Mouse (Mus musculus) hindbrain, embryonic 11.5 days (tissue): Measurements from ENCODE around the gene Pigs. TPM values are rescaled to one million over a fixed set of nuclear protein-coding genes. Genes with fewer than 3 reads are reported as not detected.
A peak's percentile ranks its signal among the peaks of the same experiment; 100 is the strongest.

Source experiments
- ATAC-seq: fragments of 200-750 bp; cut with Nextera tagmentation; 2 replicates; pipeline ENCODE4 v1.8.0; 2017; ENCODE audit warnings: mild to moderate bottlenecking, moderate TSS enrichment, moderate library complexity; ENCODE audit not compliant: low FRiP score
- DNase-seq: peaks from one replicate; pipeline ENCODE4 v3.0.0-alpha.2; 2015; ENCODE audit warnings: low spot score
- H3K27ac ChIP-seq: fragments of 300-500 bp; sonication (generic); 2 replicates; pipeline ENCODE4 v1.5.1; 2014; ENCODE audit warnings: mild to moderate bottlenecking, low read depth, low read length
- H3K27me3 ChIP-seq: fragments of 300-500 bp; sonication (generic); 2 replicates; pipeline ENCODE4 v1.6.1; 2014; ENCODE audit warnings: mild to moderate bottlenecking, low read length, moderate library complexity, mixed read lengths; ENCODE audit not compliant: control insufficient read depth, insufficient read depth
- H3K36me3 ChIP-seq: fragments of 300-500 bp; sonication (generic); 2 replicates; pipeline ENCODE4 v1.6.1; 2014; ENCODE audit warnings: mild to moderate bottlenecking, low read length, moderate library complexity, mixed read lengths; ENCODE audit not compliant: control insufficient read depth, insufficient read depth
- H3K4me1 ChIP-seq: fragments of 300-500 bp; sonication (generic); replicated peaks from 2 replicates; pipeline ENCODE4 v1.6.1; 2014; ENCODE audit warnings: low read length, mixed read lengths; ENCODE audit not compliant: control insufficient read depth, insufficient read depth
- H3K4me2 ChIP-seq: fragments of 300-500 bp; sonication (generic); replicated peaks from 2 replicates; pipeline ENCODE4 v1.6.1; 2014; ENCODE audit warnings: mild to moderate bottlenecking, low read depth, low read length
- H3K4me3 ChIP-seq: fragments of 300-500 bp; sonication (generic); 2 replicates; pipeline ENCODE4 v1.5.1; 2014; ENCODE audit warnings: low read depth, low read length
- H3K9ac ChIP-seq: fragments of 300-500 bp; sonication (generic); 2 replicates; pipeline ENCODE4 v1.6.1; 2014; ENCODE audit warnings: low read depth, low read length
- H3K9me3 ChIP-seq: fragments of 300-500 bp; sonication (generic); 2 replicates; pipeline ENCODE4 v1.6.1; 2016; ENCODE audit warnings: low read length; ENCODE audit not compliant: control insufficient read depth
- WGBS: fragments of 180-500 bp; shearing (Covaris S2); extraction: QIAGEN DNeasy Blood & Tissue Kit; methylation state at CpG from one replicate; pipeline ENCODE4 v1.1.7; 2014; 5-methylcytosine and 5-hydroxymethylcytosine counted together
- polyA plus RNA-seq: library from polyadenylated mRNA; unstranded; fragments of >200 nt; fragmentation: Nextera tagmentation; extraction: Ambion mirVana; gene quantifications from 2 replicates; pipeline ENCODE4 v1.2.1, GENCODE M21; 2014

Gene Pigs
- polyA plus RNA-seq, 1 experiment from 2014 or later: 49.4 TPM

DNA sequence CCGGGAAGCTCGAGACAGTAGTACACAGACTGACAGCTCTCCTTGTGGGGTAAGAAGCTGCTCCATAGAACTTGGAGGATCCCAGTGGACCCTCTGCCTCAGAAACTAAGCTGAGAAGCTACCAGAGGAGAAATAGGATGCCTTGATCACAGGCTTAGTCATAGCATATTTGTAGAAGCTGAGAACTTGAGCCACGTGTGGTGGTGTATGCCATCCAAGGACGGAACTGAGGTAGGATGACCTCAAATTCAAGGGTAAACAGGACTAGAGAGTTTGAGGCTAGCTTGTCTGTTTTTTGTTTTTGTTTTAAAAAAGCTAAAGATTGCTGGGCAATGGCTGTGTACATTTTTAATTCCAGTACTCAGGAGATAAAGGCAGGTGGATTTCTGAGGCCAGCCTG is 22.9 kb upstream of the Pigs start:
- ATAC-seq: no peak
- Histone ChIP-seq H3K9me3 (no peaks in the 10 kb centered on the region), H3K4me1 (no peaks in the 10 kb centered on the region), H3K9ac (no peak overlapping the region), H3K36me3 (peaks cover 9% of the 10 kb centered on the region), H3K4me3 (no peak overlapping the region), H3K27me3 (no peaks in the 10 kb centered on the region), H3K4me2 (no peak overlapping the region), H3K27ac (no peak overlapping the region)
- no peak for DNase-seq
- WGBS: 93% methylated on average over 4 of the region's 4 CpGs

GRCm38 (mm10) chr11:78310861-78311511 is 17.2 kb upstream of the Pigs start:
- no peaks in the 10 kb centered on the region for H3K9me3 ChIP-seq
- DNase-seq: no peak
- H3K9ac ChIP-seq: no peak overlapping the region
- H3K4me2 ChIP-seq: no peak overlapping the region
- H3K27me3 ChIP-seq: no peaks in the 10 kb centered on the region
- H3K27ac ChIP-seq: no peak overlapping the region
- no peaks in the 10 kb centered on the region for H3K4me1 ChIP-seq
- H3K4me3 ChIP-seq: no peak overlapping the region
- no peak for ATAC-seq
- peaks cover 10% of the 10 kb centered on the region; the same call in 1 of the 2 replicates for H3K36me3 ChIP-seq
- 80% methylated on average over 8 of the region's 8 CpGs for WGBS

DNA sequence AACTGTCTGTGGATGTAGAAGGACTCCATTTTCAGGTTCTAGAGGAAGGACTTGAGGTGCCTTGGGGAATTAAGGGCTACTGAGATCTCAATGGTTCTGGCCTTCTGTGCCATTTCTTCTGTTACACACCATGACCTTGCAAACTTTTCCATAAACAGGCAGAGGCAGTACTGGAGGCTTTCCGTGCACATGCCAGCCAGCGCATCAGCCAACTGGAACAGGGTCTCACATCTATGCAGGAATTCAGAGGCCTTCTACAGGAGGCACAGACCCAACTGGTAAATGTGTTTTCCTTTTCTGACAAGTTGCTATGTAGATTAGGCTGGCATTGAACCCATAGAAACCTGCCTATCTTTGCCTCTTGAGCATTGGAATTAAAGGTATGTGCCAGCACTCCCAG is 14.6 kb upstream of the Pigs start:
- ATAC-seq (no peak), DNase-seq (no peak)
- Histone ChIP-seq H3K36me3 (peaks cover 17% of the 10 kb centered on the region), H3K9me3 (no peaks in the 10 kb centered on the region), H3K9ac (no peak overlapping the region), H3K4me1 (no peaks in the 10 kb centered on the region), H3K27me3 (no peaks in the 10 kb centered on the region), H3K4me2 (no peak overlapping the region), H3K4me3 (no peak overlapping the region), H3K27ac (no peak overlapping the region)
- WGBS: 100% methylated on average over 2 of the region's 2 CpGs

GRCm38 (mm10) chr11:78318411-78318810 is 9.8 kb upstream of the Pigs start:
- DNase-seq (no peak), ATAC-seq (no peak)
- WGBS: 93% methylated on average over 2 of the region's 2 CpGs
- Histone ChIP-seq H3K27me3 (no peaks in the 10 kb centered on the region), H3K36me3 (peaks cover 12% of the 10 kb centered on the region), H3K9ac (no peak overlapping the region), H3K4me3 (no peak overlapping the region), H3K27ac (no peak overlapping the region), H3K9me3 (no peaks in the 10 kb centered on the region), H3K4me2 (no peak overlapping the region), H3K4me1 (no peaks in the 10 kb centered on the region)

- no peak overlapping the region for H3K4me2 ChIP-seq
- DNase-seq: no peak
- H3K36me3 ChIP-seq: peaks cover 6% of the 10 kb centered on the region; the same call in 1 of the 2 replicates
- H3K4me1 ChIP-seq: no peaks in the 10 kb centered on the region
- H3K9ac ChIP-seq: no peak overlapping the region
- H3K27ac ChIP-seq: no peak overlapping the region
- H3K9me3 ChIP-seq: no peaks in the 10 kb centered on the region
- no peaks in the 10 kb centered on the region for H3K27me3 ChIP-seq
- 78% methylated on average over 2 of the region's 2 CpGs for WGBS
- no peak for ATAC-seq
- H3K4me3 ChIP-seq: no peak overlapping the region
These were observed 6.0 kb upstream of the Pigs start for GRCm38 (mm10) chr11:78322076-78322831.

DNA sequence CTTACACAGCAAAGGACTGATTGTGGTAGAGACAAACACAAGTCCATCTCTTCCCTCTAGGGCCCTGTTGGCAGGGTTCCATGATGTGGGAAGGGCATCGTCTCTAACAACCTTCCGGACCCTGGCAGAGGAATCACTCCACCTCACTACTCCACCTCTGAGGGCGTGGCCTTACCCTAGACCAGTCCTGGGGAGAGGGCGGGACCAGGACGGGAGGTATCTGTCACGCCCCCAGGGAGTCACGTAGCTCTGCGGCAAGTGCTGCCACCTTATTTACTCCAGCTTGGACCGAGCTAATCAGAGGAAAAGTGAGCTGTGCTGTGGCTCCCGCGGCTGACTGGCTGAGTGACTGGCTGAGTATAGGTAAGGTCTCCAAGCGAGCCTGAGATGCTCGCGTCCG is 5.4 kb upstream of the Pigs start, which contains the start of gene Aldoc:
Gene Aldoc (plus strand): TSS at position 109 of the 400 bp plus-strand sequence.
- 0 out of 2 replicates have a peak within 1 kb of the TSS, but pooled peaks have one; percentile 5 for H3K4me2 ChIP-seq
- no peak within 1 kb of the TSS for H3K27ac ChIP-seq
- H3K4me1 ChIP-seq: no peaks in the 10 kb centered on the region
- H3K9ac ChIP-seq: no peak within 1 kb of the TSS
- H3K27me3 ChIP-seq: no peaks in the 10 kb centered on the region
- no peaks in the 10 kb centered on the region for H3K9me3 ChIP-seq
- H3K4me3 ChIP-seq: no peak within 1 kb of the TSS
- ATAC-seq (0 out of 2 replicates have a peak, but pooled peaks have one; percentile 33), DNase-seq (peak; percentile 53)
- WGBS: 3% methylated on average over 15 of the region's 15 CpGs
- H3K36me3 ChIP-seq: 0 out of 2 replicates have a peak, but pooled peaks cover 2% of the 10 kb centered on the region

GRCm38 (mm10) chr11:78324000-78324785 is 4.0 kb upstream of the Pigs start:
- DNase-seq (no peak), ATAC-seq (no peak)
- no peaks in the 10 kb centered on the region for H3K9me3 ChIP-seq
- no peak overlapping the region for H3K27ac ChIP-seq
- H3K4me2 ChIP-seq: no peak overlapping the region
- no peak overlapping the region for H3K9ac ChIP-seq
- 0 out of 2 replicates have a peak, but pooled peaks cover 3% of the 10 kb centered on the region for H3K4me1 ChIP-seq
- H3K4me3 ChIP-seq: no peak overlapping the region
- WGBS: 86% methylated on average over 15 of the region's 15 CpGs
- no peaks in the 10 kb centered on the region for H3K27me3 ChIP-seq
- H3K36me3 ChIP-seq: no peaks in the 10 kb centered on the region

- Histone ChIP-seq H3K4me2 (no peak overlapping the region), H3K27ac (no peak overlapping the region), H3K9me3 (no peaks in the 10 kb centered on the region), H3K4me1 (0 out of 2 replicates have a peak, but pooled peaks cover 3% of the 10 kb centered on the region), H3K27me3 (no peaks in the 10 kb centered on the region), H3K36me3 (no peaks in the 10 kb centered on the region), H3K4me3 (no peak overlapping the region), H3K9ac (no peak overlapping the region)
- ATAC-seq (no peak), DNase-seq (no peak)
- 95% methylated on average over 12 of the region's 12 CpGs for WGBS
These were observed 3.2 kb upstream of the Pigs start for GRCm38 (mm10) chr11:78324965-78325364.
